Mouse (Mus musculus): ENCODE results near the gene Wdr93. TPM values are rescaled to one million over a fixed set of nuclear protein-coding genes. Genes with fewer than 3 reads are reported as not detected.

Wdr93 gene
- polyA plus RNA-seq, 1 experiment from 2014 or later: 0.35 TPM

GRCm38 (mm10) chr7:79793688-79794087 lies 50.7 kb downstream of the Wdr93 start, which contains the start of gene Mesp1:
Gene Mesp1 (minus strand): TSS chr7:79793788.
- H3K27ac ChIP-seq: 0 out of 2 replicates have a peak within 1 kb of the TSS, but pooled peaks have one; percentile 7
- peak within 1 kb of the TSS; percentile 53 for H3K4me3 ChIP-seq
- H3K36me3 ChIP-seq: no peaks in the 10 kb centered on the region
- no peak for DNase-seq (ENCODE audit: low spot score)
- H3K4me1 ChIP-seq: peaks cover 37% of the 10 kb centered on the region
- WGBS: 63% methylated on average over 6 of the region's 6 CpGs
- H3K9me3 ChIP-seq (replicated peaks): no peaks in the 10 kb centered on the region
- peaks cover 87% of the 10 kb centered on the region for H3K27me3 ChIP-seq (ENCODE audit: low read depth, poor library complexity, severe bottlenecking)

DNA sequence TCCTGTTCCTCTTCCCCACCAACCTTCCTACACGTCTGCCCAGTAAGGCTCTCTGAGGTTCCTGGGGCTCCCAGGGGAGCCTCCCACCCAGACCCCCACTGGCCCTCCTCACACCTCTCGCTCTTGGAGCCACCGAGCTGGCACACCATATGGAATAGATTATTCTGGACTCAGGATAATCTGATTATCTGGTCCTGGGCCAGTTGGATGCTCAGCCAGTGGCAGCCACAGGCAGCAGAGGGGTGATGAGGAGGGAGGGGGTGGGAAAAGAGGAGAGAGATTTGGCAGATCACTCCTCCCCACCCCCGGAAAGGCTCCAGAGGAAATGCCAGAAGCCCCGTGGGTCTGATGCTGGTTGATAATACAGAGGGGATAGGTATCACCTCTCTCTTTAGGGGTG lies 55.6 kb downstream of the Wdr93 start:
- Histone ChIP-seq H3K36me3 (no peaks in the 10 kb centered on the region), H3K4me3 (no peak overlapping the region), H3K4me1 (peaks cover 27% of the 10 kb centered on the region), H3K27ac (no peak overlapping the region), H3K9me3 (replicated peaks) (no peaks in the 10 kb centered on the region), H3K27me3 (ENCODE audit: low read depth, poor library complexity, severe bottlenecking) (peaks cover 47% of the 10 kb centered on the region)
- 17% methylated on average over 5 of the region's 5 CpGs for WGBS
- DNase-seq (ENCODE audit: low spot score): no peak

DNA sequence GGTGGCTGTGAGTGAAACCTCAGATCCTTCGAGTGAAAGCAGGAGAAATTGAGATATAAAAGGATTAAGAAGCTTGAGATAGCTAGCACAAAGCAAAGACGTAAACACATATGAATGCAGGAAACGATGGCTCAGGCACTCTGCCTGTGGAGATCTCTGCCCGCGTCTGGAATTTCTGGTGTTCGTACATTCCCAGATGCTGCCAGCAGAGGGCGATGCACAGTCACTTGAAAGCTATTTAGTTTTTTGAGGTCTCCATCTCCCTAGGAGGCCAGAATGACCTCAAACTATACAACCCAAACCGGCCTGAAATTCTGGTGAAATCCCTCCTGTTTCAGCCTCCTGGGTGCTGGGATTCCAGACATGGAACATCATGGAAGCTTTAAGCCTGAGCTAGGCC lies 56.1 kb downstream of the Wdr93 start:
- Histone ChIP-seq H3K27me3 (ENCODE audit: low read depth, poor library complexity, severe bottlenecking) (peaks cover 43% of the 10 kb centered on the region), H3K9me3 (replicated peaks) (no peaks in the 10 kb centered on the region), H3K36me3 (no peaks in the 10 kb centered on the region), H3K4me3 (no peak overlapping the region), H3K27ac (no peak overlapping the region), H3K4me1 (peaks cover 27% of the 10 kb centered on the region)
- DNase-seq (ENCODE audit: low spot score): peak; percentile 90
- 2% methylated on average over 8 of the region's 8 CpGs for WGBS

DNA sequence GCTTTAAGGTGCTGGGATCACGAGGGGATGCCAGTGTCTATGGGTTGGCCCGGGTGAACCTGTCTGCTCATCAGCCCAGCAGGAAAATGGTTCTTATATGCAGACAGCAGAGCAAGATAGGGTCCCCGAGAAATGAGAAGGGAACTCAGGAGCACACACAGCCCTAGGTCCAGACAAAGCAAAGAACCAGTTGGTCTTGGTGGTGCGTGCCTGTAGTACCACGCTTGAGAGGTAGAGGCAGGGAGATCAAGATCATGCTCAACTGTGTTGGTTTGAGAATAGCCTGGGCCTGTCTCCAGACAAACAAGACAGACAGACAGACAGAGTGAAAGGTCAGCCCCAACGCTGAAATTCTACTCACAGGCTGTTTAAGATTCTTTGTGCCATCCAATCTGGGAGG lies 56.5 kb downstream of the Wdr93 start:
- WGBS: 78% methylated on average over 6 of the region's 6 CpGs

GRCm38 (mm10) chr7:79800336-79800735 lies 57.4 kb downstream of the Wdr93 start:
- 86% methylated on average over 4 of the region's 4 CpGs for WGBS
- DNase-seq (ENCODE audit: low spot score): no peak
- no peak overlapping the region for H3K4me3 ChIP-seq

More for the DNA sequence above, 56.5 kb downstream of the Wdr93 start:
- Histone ChIP-seq H3K4me1 (peaks cover 27% of the 10 kb centered on the region), H3K4me3 (no peak overlapping the region), H3K9me3 (replicated peaks) (no peaks in the 10 kb centered on the region), H3K27ac (no peak overlapping the region), H3K27me3 (ENCODE audit: low read depth, poor library complexity, severe bottlenecking) (peaks cover 38% of the 10 kb centered on the region), H3K36me3 (no peaks in the 10 kb centered on the region)
- DNase-seq (ENCODE audit: low spot score): no peak

DNA sequence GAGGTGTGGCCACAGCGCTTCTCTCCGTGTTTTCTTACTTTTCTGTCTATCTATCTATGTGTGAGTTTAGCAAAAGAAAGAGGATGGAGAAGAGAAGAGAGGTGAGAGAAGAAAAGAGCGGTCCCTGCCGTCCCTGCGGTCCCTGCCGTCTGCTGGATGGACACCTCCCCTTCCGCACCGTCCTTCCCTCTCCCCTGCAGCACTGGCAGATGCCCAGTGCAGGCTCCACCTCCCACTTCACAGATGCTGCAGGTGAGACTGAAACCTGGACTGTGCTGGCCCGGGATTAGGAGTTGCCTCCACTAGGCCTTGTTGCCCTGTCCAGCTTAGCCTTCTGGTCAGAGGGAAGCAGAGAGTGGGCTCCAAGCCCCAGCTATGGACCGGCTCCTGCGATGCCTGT lies 58.4 kb downstream of the Wdr93 start:
- H3K36me3 ChIP-seq: no peaks in the 10 kb centered on the region
- WGBS: 75% methylated on average over 11 of the region's 11 CpGs

More at GRCm38 (mm10) chr7:79800336-79800735, 57.4 kb downstream of the Wdr93 start:
- no peaks in the 10 kb centered on the region for H3K36me3 ChIP-seq
- no peaks in the 10 kb centered on the region for H3K9me3 ChIP-seq (replicated peaks)
- H3K4me1 ChIP-seq: peaks cover 27% of the 10 kb centered on the region
- H3K27ac ChIP-seq: no peak overlapping the region
- peaks cover 30% of the 10 kb centered on the region; the same call in 1 of the 2 replicates for H3K27me3 ChIP-seq (ENCODE audit: low read depth, poor library complexity, severe bottlenecking)

DNA sequence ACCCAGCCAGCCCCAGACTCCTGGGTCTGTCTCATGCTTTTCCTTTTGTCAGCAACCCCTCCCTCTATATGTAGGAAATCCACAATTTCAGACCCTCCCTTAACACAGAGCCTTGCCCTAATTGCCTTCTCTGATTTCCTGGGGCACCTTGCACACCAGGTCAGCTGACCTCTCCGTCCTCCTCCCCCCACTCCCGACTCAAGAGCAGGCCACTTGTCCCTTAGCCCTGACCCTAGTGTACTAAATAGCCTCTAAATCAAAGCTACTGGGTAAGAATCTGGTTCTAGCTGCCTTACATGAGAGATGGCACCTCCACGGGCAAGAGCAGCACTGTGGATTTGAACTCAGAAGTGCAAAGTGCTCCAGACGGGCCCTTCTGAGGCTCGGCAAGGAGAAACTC lies 59.1 kb downstream of the Wdr93 start:
- H3K27ac ChIP-seq: no peak overlapping the region
- H3K9me3 ChIP-seq (replicated peaks): no peaks in the 10 kb centered on the region
- H3K27me3 ChIP-seq (ENCODE audit: low read depth, poor library complexity, severe bottlenecking): peaks cover 15% of the 10 kb centered on the region; the same call in 1 of the 2 replicates
- peaks cover 25% of the 10 kb centered on the region for H3K4me1 ChIP-seq
- no peak for DNase-seq (ENCODE audit: low spot score)
- no peak overlapping the region for H3K4me3 ChIP-seq
- 46% methylated on average over 5 of the region's 5 CpGs for WGBS
- H3K36me3 ChIP-seq: no peaks in the 10 kb centered on the region

More for the DNA sequence above, 58.4 kb downstream of the Wdr93 start:
- H3K9me3 ChIP-seq (replicated peaks): no peaks in the 10 kb centered on the region
- no peak overlapping the region for H3K4me3 ChIP-seq
- no peak for DNase-seq (ENCODE audit: low spot score)
- H3K4me1 ChIP-seq: peaks cover 27% of the 10 kb centered on the region
- no peak overlapping the region for H3K27ac ChIP-seq
- H3K27me3 ChIP-seq (ENCODE audit: low read depth, poor library complexity, severe bottlenecking): peaks cover 20% of the 10 kb centered on the region; the same call in 1 of the 2 replicates

DNA sequence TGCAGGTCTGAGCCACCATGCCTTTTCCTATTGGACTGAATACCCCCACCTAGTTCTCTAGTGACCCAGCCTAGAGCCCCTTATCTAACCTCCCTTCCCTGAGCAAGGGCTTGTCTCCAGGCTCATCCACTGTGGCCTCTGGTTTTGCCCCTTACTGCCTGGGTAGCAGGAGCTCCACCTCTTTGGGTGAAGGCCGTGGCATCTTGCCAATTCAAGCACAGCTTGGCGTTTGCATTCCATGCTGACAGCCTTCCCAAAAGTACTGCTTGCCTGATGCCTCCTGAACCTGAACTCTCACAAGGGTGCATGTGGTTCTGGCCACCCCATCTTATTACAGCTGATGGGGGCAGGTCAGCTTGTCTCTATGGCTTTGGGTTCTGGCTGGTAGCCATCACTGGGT lies 60.9 kb downstream of the Wdr93 start:
- no peak overlapping the region for H3K27ac ChIP-seq
- 93% methylated on average over 2 of the region's 2 CpGs for WGBS
- H3K4me3 ChIP-seq: no peak overlapping the region
- 0 out of 2 replicates have a peak, but pooled peaks cover 6% of the 10 kb centered on the region for H3K27me3 ChIP-seq (ENCODE audit: low read depth, poor library complexity, severe bottlenecking)
- H3K36me3 ChIP-seq: no peaks in the 10 kb centered on the region
- DNase-seq (ENCODE audit: low spot score): no peak
- H3K9me3 ChIP-seq (replicated peaks): no peaks in the 10 kb centered on the region
- H3K4me1 ChIP-seq: peaks cover 14% of the 10 kb centered on the region

GRCm38 (mm10) chr7:79808561-79808960 lies 65.6 kb downstream of the Wdr93 start:
- H3K36me3 ChIP-seq: no peaks in the 10 kb centered on the region
- H3K27me3 ChIP-seq (ENCODE audit: low read depth, poor library complexity, severe bottlenecking): peaks cover 38% of the 10 kb centered on the region
- no peak for DNase-seq (ENCODE audit: low spot score)
- 86% methylated on average over 7 of the region's 7 CpGs for whole genome bisulfite sequencing
- no peak overlapping the region for H3K4me3 ChIP-seq
- H3K9me3 ChIP-seq (replicated peaks): no peaks in the 10 kb centered on the region
- peaks cover 15% of the 10 kb centered on the region for H3K4me1 ChIP-seq
- H3K27ac ChIP-seq: no peak overlapping the region

DNA sequence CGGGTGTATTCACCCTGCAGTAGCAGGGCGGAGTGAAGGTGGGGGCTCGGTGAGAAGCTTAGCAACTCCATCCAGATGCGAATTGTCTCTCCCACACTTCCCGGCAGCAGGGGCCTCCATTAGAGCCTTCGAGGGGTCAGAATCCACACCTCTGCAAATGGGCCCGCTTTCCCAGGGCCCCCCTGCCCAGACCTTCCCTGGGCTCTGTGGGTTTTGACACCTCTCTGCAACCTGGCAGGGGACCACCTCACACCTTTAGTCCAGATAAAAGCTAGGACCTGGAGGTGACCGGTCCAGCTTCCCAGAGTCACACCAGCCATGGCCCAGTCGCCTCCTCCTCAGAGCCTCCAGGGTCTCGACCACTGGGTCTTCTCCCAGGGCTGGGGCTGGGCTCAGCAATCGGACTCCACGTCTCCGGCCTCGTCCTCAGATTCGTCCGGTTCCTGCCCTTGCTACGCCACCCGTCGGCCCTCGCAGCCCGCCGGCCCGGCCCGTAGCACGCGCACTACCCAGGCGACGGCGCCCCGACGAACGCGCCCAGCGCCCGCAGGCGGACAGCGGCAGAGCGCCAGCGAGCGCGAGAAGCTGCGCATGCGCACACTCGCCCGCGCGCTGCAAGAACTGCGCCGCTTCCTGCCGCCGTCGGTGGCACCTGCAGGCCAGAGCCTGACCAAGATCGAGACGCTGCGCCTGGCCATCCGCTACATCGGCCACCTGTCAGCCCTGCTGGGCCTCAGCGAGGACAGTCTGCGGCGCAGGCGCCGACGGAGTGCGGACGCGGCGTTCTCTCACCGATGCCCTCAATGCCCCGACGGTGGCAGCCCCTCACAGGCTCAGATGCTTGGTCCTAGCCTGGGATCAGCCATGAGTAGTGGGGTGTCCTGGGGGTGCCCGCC lies 67.9 kb downstream of the Wdr93 start, which contains the start of gene Mesp2:
TSS of gene Mesp2 (plus strand) at position 117 of the 896 bp plus-strand sequence.
- Histone ChIP-seq H3K36me3 (no peaks in the 10 kb centered on the region), H3K27ac (peak within 1 kb of the TSS; percentile 75), H3K4me1 (peaks cover 15% of the 10 kb centered on the region), H3K4me3 (peak within 1 kb of the TSS; percentile 50), H3K27me3 (ENCODE audit: low read depth, poor library complexity, severe bottlenecking) (peaks cover 38% of the 10 kb centered on the region), H3K9me3 (replicated peaks) (no peaks in the 10 kb centered on the region)
- WGBS: 10% methylated on average over 71 of the region's 71 CpGs
- DNase-seq (ENCODE audit: low spot score): peak; percentile 82

DNA sequence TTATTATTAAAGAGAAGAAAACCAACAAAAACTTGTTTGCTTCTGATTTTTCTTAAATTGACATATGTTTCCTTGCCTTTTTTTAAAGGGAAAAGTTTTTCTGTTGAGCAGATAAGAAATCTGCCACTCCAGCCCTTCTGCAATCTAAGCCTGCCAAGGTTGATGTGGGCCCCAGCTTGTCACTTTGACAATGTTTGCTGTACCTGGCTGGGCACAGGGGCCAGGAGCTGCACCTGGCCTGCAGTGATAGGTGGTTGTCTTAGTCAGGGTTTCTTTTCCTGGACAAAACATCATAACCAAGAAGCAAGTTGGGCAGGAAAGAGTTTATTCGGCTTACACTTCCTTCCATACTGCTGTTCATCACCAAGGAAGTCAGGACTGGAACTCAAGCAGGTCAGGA lies 70.4 kb downstream of the Wdr93 start:
- H3K27me3 ChIP-seq (ENCODE audit: low read depth, poor library complexity, severe bottlenecking): peaks cover 56% of the 10 kb centered on the region
- WGBS: 94% methylated on average over 1 of the region's 1 CpGs
- no peak overlapping the region for H3K4me3 ChIP-seq
- no peaks in the 10 kb centered on the region for H3K36me3 ChIP-seq
- DNase-seq (ENCODE audit: low spot score): no peak
- H3K4me1 ChIP-seq: peaks cover 18% of the 10 kb centered on the region
- no peaks in the 10 kb centered on the region for H3K9me3 ChIP-seq (replicated peaks)
- no peak overlapping the region for H3K27ac ChIP-seq

DNA sequence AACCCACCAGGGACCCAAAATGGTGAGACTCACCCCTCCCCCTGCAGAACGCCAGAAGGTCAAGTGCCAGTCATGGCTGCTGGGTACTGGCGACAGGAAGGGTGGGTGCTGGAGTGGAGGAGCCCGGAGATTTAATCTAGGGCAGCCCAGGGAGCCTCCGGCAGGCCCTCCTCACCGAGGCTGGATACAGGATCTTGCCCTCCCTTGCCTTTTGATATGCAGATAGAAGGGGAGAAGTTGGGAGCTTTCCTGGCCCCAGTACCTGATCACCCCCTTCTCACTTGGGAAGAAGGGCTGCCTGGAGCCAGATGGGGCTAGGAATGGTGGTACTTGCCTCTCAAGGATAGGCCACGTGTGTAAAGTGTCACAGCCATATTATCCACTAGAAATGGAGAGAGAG lies 75.4 kb downstream of the Wdr93 start:
- Histone ChIP-seq H3K9me3 (replicated peaks) (no peaks in the 10 kb centered on the region), H3K36me3 (no peaks in the 10 kb centered on the region), H3K4me3 (no peak overlapping the region), H3K4me1 (peaks cover 18% of the 10 kb centered on the region; the same call in 1 of the 2 replicates), H3K27ac (no peak overlapping the region), H3K27me3 (ENCODE audit: low read depth, poor library complexity, severe bottlenecking) (peaks cover 49% of the 10 kb centered on the region)
- DNase-seq (ENCODE audit: low spot score): no peak
- 2% methylated on average over 6 of the region's 6 CpGs for WGBS

DNA sequence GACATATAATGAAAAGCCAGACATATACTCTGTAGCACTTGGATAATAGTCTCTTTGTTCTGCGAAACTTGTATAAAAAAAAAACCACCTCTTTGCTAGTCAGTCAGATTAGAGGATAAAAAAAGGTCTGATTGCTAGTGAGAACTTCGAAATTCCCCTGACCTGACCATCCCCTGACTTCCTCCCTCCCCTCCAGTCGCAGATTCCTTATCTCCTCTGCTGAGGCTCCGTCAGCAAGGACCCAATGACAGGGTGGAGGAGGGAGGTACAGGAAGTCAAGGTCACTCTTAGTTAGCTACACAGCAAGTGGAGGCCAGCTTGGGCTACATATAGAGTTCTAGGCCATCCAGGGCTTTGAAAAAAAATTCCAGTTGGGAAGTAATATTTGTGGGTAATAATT lies 76.6 kb downstream of the Wdr93 start:
- no peak for DNase-seq (ENCODE audit: low spot score)
- Histone ChIP-seq H3K4me3 (no peak overlapping the region), H3K27ac (no peak overlapping the region), H3K4me1 (peaks cover 18% of the 10 kb centered on the region; the same call in 1 of the 2 replicates), H3K9me3 (replicated peaks) (no peaks in the 10 kb centered on the region), H3K36me3 (peaks cover 6% of the 10 kb centered on the region; the same call in 1 of the 2 replicates), H3K27me3 (ENCODE audit: low read depth, poor library complexity, severe bottlenecking) (peaks cover 49% of the 10 kb centered on the region)
- 38% methylated on average over 4 of the region's 4 CpGs for WGBS
